In genomic region chr19:57313891-57314345, GRCm38 (mm10) we compare ENCODE assay signal across 8 mouse cellular contexts. TPM values are rescaled to one million over a fixed set of nuclear protein-coding genes. Genes with fewer than 3 reads are reported as not detected.
DNase-seq lines count a peak whose midpoint lies in the region; ATAC-seq lines count a peak whose summit lies in the region.

No protein-coding gene starts in this region.

- H3K4me3 ChIP-seq in kidney, embryonic 16.5 days (ENCODE audit: low read length): peak overlapping the region; percentile 60
- H3K4me3 ChIP-seq in forebrain, embryonic 16.5 days (replicated peaks; ENCODE audit: low read length): peak overlapping the region; percentile 70
- H3K4me3 ChIP-seq in midbrain, embryonic 11.5 days (ENCODE audit: low read depth, low read length): peak overlapping the region; percentile 46; the same call in 1 of the 2 replicates

- 0 out of 2 replicates have a peak, but pooled peaks cover 3% of the 10 kb centered on the region for H3K27me3 ChIP-seq in kidney, embryonic 16.5 days (ENCODE audit: insufficient read depth, low read length)
- H3K27me3 ChIP-seq in forebrain, embryonic 16.5 days (replicated peaks; ENCODE audit: control insufficient read depth, insufficient read depth, low read length): no peaks in the 10 kb centered on the region
- H3K27me3 ChIP-seq in midbrain, embryonic 11.5 days (ENCODE audit: control insufficient read depth, insufficient read depth, low read length): peaks cover 7% of the 10 kb centered on the region; the same call in 1 of the 2 replicates

- DNase-seq in kidney, postnatal 4 days: no peak
- DNase-seq in brain, adult 2 months (ENCODE audit: low read depth, low spot score): peak; percentile 80
- no peak for DNase-seq in midbrain, embryonic 11.5 days (ENCODE audit: low spot score, missing footprints)
- DNase-seq in cerebellum, adult 9-11 months: no peak
- DNase-seq in MN1 (ENCODE audit: low spot score): no peak
- DNase-seq in thymus, postnatal 0 days (ENCODE audit: low spot score): no peak

- peaks cover 11% of the 10 kb centered on the region for H3K4me1 ChIP-seq in kidney, embryonic 16.5 days (ENCODE audit: insufficient read depth, low read length)
- peaks cover 8% of the 10 kb centered on the region for H3K4me1 ChIP-seq in forebrain, embryonic 16.5 days (replicated peaks; ENCODE audit: control insufficient read depth, insufficient read depth, low read length)
- H3K4me1 ChIP-seq in midbrain, embryonic 11.5 days (ENCODE audit: control insufficient read depth, insufficient read depth, low read length): peaks cover 4% of the 10 kb centered on the region

- H3K36me3 ChIP-seq in kidney, embryonic 16.5 days (ENCODE audit: insufficient read depth, low read length): no peaks in the 10 kb centered on the region
- no peaks in the 10 kb centered on the region for H3K36me3 ChIP-seq in forebrain, embryonic 16.5 days (ENCODE audit: control insufficient read depth, insufficient read depth)
- no peaks in the 10 kb centered on the region for H3K36me3 ChIP-seq in midbrain, embryonic 11.5 days (ENCODE audit: control insufficient read depth, insufficient read depth, low read length)

- no peaks in the 10 kb centered on the region for H3K9me3 ChIP-seq in kidney, embryonic 16.5 days (ENCODE audit: low read length)
- no peaks in the 10 kb centered on the region for H3K9me3 ChIP-seq in forebrain, embryonic 16.5 days (ENCODE audit: control insufficient read depth, low read length)
- H3K9me3 ChIP-seq in midbrain, embryonic 11.5 days (ENCODE audit: control insufficient read depth, low read length): no peaks in the 10 kb centered on the region

- no peak for ATAC-seq in kidney, embryonic 16.5 days (ENCODE audit: low FRiP score, low TSS enrichment)
- ATAC-seq in forebrain, embryonic 16.5 days: no peak
- ATAC-seq in midbrain, embryonic 11.5 days (ENCODE audit: low FRiP score): no peak

- 60% methylated on average over 3 of the region's 3 CpGs for WGBS in kidney, embryonic 16.5 days
- 55% methylated on average over 3 of the region's 3 CpGs for WGBS in forebrain, embryonic 16.5 days
- 68% methylated on average over 3 of the region's 3 CpGs for WGBS in midbrain, embryonic 11.5 days

- peak overlapping the region; percentile 77 for H3K9ac ChIP-seq in kidney, embryonic 16.5 days (replicated peaks; ENCODE audit: low read length)
- H3K9ac ChIP-seq in forebrain, embryonic 16.5 days (replicated peaks; ENCODE audit: low read depth, low read length): peak overlapping the region; percentile 91
- no peak overlapping the region; the same call in 1 of the 2 replicates for H3K9ac ChIP-seq in midbrain, embryonic 11.5 days (ENCODE audit: low read length)

- peak overlapping the region; percentile 47; the same call in 1 of the 2 replicates for H3K27ac ChIP-seq in kidney, embryonic 16.5 days (ENCODE audit: low read length)
- peak overlapping the region; percentile 92 for H3K27ac ChIP-seq in forebrain, embryonic 16.5 days (ENCODE audit: low read length)
- no peak overlapping the region for H3K27ac ChIP-seq in midbrain, embryonic 11.5 days (ENCODE audit: low read depth, low read length)

- peak overlapping the region; percentile 92 for H3K4me2 ChIP-seq in kidney, embryonic 16.5 days (replicated peaks; ENCODE audit: low read depth, low read length)
- peak overlapping the region; percentile 97 for H3K4me2 ChIP-seq in forebrain, embryonic 16.5 days (ENCODE audit: low read length)
- peak overlapping the region; percentile 90 for H3K4me2 ChIP-seq in midbrain, embryonic 11.5 days

RNA-seq across cellular contexts. Expression of gene Ablim1, which starts 0.8 kb away (rescaled TPM):
- 39.3 and 43.2 TPM in 2 replicates for polyA plus RNA-seq in kidney, embryonic 16.5 days (2015; fragmentation: Nextera tagmentation; extraction: Ambion mirVana)
- polyA plus RNA-seq in forebrain, embryonic 16.5 days (2015; fragmentation: Nextera tagmentation; extraction: Ambion mirVana): 47.1 and 48.5 TPM in 2 replicates
- 18.3 and 21.7 TPM in 2 replicates for polyA plus RNA-seq in midbrain, embryonic 11.5 days (2014; fragmentation: Nextera tagmentation; extraction: Ambion mirVana)
- polyA plus RNA-seq in thymus, postnatal 0 days (2015; fragmentation: Nextera tagmentation; extraction: Ambion mirVana): 148 and 166 TPM in 2 replicates

RNA-seq across cellular contexts. Expression of gene Fam160b1, which starts 46.6 kb away (rescaled TPM):
- polyA plus RNA-seq in kidney, embryonic 16.5 days (2015; fragmentation: Nextera tagmentation; extraction: Ambion mirVana): 13.1 and 14.3 TPM in 2 replicates
- polyA plus RNA-seq in forebrain, embryonic 16.5 days (2015; fragmentation: Nextera tagmentation; extraction: Ambion mirVana): 14.7 and 18.6 TPM in 2 replicates
- polyA plus RNA-seq in midbrain, embryonic 11.5 days (2014; fragmentation: Nextera tagmentation; extraction: Ambion mirVana): 14.1 and 16.5 TPM in 2 replicates
- polyA plus RNA-seq in thymus, postnatal 0 days (2015; fragmentation: Nextera tagmentation; extraction: Ambion mirVana): 14.3 and 17.0 TPM in 2 replicates
